17 mouse cellular contexts compared by ENCODE assay signal in genomic region chr10:14703239-14703638, GRCm38 (mm10). TPM values are rescaled to one million over a fixed set of nuclear protein-coding genes. Genes with fewer than 3 reads are reported as not detected.
DNase-seq lines count a peak whose midpoint lies in the region; ATAC-seq lines count a peak whose summit lies in the region.
"Had no signal": no experiment of that assay in that cellular context is flagged by ENCODE, and none has a peak within 500 bp of the region (broad histone marks: within the 10 kb centered on the region; RNA-seq: fewer than 3 reads in every experiment).

No protein-coding gene starts in this region.

- H3K27ac ChIP-seq in forebrain, embryonic 15.5 days (replicated peaks) = peak overlapping the region; percentile 24; the same call in 1 of the 2 replicates
- peak overlapping the region; percentile 89 for H3K27ac ChIP-seq in midbrain, embryonic 10.5 days (replicated peaks)
- 0 out of 2 replicates have a peak overlapping the region, but pooled peaks have one; percentile 54 for H3K27ac ChIP-seq in neural tube, embryonic 15.5 days (replicated peaks)
- H3K27ac ChIP-seq: heart, embryonic 15.5 days; liver, embryonic 14.5 days had no signal

- H3K4me1 ChIP-seq in megakaryocyte, embryonic 14.5 days = peaks cover 19% of the 10 kb centered on the region
- peaks cover 21% of the 10 kb centered on the region for H3K4me1 ChIP-seq in forebrain, embryonic 15.5 days
- peaks cover 33% of the 10 kb centered on the region for H3K4me1 ChIP-seq in midbrain, embryonic 10.5 days
- H3K4me1 ChIP-seq in neural tube, embryonic 15.5 days = peaks cover 17% of the 10 kb centered on the region

- DNase-seq in midbrain, embryonic 10.5 days (ENCODE audit: low spot score) = no peak
- DNase-seq in adrenal gland, postnatal 10 days = no peak
- no peak for DNase-seq in left cerebral cortex, adult 9 months (ENCODE audit: low spot score in 2 of 2)
- no peak for DNase-seq in thymus, postnatal 36 days
- DNase-seq: adrenal gland, postnatal 14 days; cerebellum, adult 9-11 months; gastrocnemius, postnatal 10 days had no signal

- no peaks in the 10 kb centered on the region for H3K27me3 ChIP-seq in megakaryocyte, embryonic 14.5 days (replicated peaks)
- no peaks in the 10 kb centered on the region for H3K27me3 ChIP-seq in forebrain, embryonic 15.5 days
- H3K27me3 ChIP-seq in midbrain, embryonic 10.5 days (ENCODE audit: low read depth, poor library complexity, severe bottlenecking) = no peaks in the 10 kb centered on the region
- no peaks in the 10 kb centered on the region for H3K27me3 ChIP-seq in neural tube, embryonic 15.5 days (replicated peaks)
- H3K27me3 ChIP-seq: heart, embryonic 15.5 days had no signal

- H3K4me2 ChIP-seq in forebrain, embryonic 15.5 days (replicated peaks) = peak overlapping the region; percentile 58
- H3K4me2 ChIP-seq in neural tube, embryonic 15.5 days = peak overlapping the region; percentile 60

- H3K9ac ChIP-seq in forebrain, embryonic 15.5 days (replicated peaks) = no peak overlapping the region
- no peak overlapping the region for H3K9ac ChIP-seq in neural tube, embryonic 15.5 days (replicated peaks)
- H3K9ac ChIP-seq: liver, embryonic 14.5 days had no signal

- ATAC-seq in megakaryocyte, adult 5-6 weeks (ENCODE audit: poor library complexity, severe bottlenecking) = no peak
- ATAC-seq in forebrain, embryonic 15.5 days (replicated peaks) = no peak
- ATAC-seq in neural tube, embryonic 15.5 days (ENCODE audit: low FRiP score) = no peak
- ATAC-seq: intestine, embryonic 16.5 days had no signal

- no peaks in the 10 kb centered on the region for H3K9me3 ChIP-seq in megakaryocyte, embryonic 14.5 days
- no peaks in the 10 kb centered on the region for H3K9me3 ChIP-seq in forebrain, embryonic 15.5 days
- H3K9me3 ChIP-seq in midbrain, embryonic 10.5 days (replicated peaks) = no peaks in the 10 kb centered on the region
- H3K9me3 ChIP-seq in neural tube, embryonic 15.5 days (replicated peaks) = no peaks in the 10 kb centered on the region
- H3K9me3 ChIP-seq: heart, embryonic 15.5 days had no signal

- peaks cover 21% of the 10 kb centered on the region for H3K36me3 ChIP-seq in megakaryocyte, embryonic 14.5 days (replicated peaks; ENCODE audit: low read length)
- 0 out of 2 replicates have a peak, but pooled peaks cover 3% of the 10 kb centered on the region for H3K36me3 ChIP-seq in forebrain, embryonic 15.5 days
- peaks cover 3% of the 10 kb centered on the region; the same call in 1 of the 2 replicates for H3K36me3 ChIP-seq in midbrain, embryonic 10.5 days
- no peaks in the 10 kb centered on the region for H3K36me3 ChIP-seq in neural tube, embryonic 15.5 days
- H3K36me3 ChIP-seq: heart, embryonic 15.5 days had no signal

- peak overlapping the region; percentile 98 for H3K4me3 ChIP-seq in megakaryocyte, embryonic 14.5 days (replicated peaks)
- peak overlapping the region; percentile 11 for H3K4me3 ChIP-seq in forebrain, embryonic 15.5 days
- peak overlapping the region; percentile 87 for H3K4me3 ChIP-seq in midbrain, embryonic 10.5 days
- H3K4me3 ChIP-seq in neural tube, embryonic 15.5 days (replicated peaks) = peak overlapping the region; percentile 89; the same call in 1 of the 2 replicates

- 30% methylated on average over 1 of the region's 1 CpGs for WGBS in forebrain, embryonic 15.5 days
- 27% methylated on average over 1 of the region's 1 CpGs for WGBS in midbrain, embryonic 10.5 days
- WGBS in neural tube, embryonic 15.5 days = 21% methylated on average over 1 of the region's 1 CpGs

RNA-seq across cellular contexts. Expression of gene Vta1, which starts 2.1 kb away (rescaled TPM):
- 12.4 and 15.5 TPM in 2 replicates for polyA plus RNA-seq in megakaryocyte, embryonic 14.5 days (2012; ENCODE audit: insufficient read depth, low replicate concordance)
- 71.7 and 92.2 TPM in 2 replicates for total RNA-seq in megakaryocyte, adult 5-6 weeks (2015)
- total RNA-seq in megakaryocyte, adult 5-6 weeks (2017) = 60.9 and 72.9 TPM in 2 replicates
- polyA plus RNA-seq in forebrain, embryonic 15.5 days (2015; fragmentation: Nextera tagmentation; extraction: Ambion mirVana) = 185 and 187 TPM in 2 replicates
- polyA plus RNA-seq in midbrain, embryonic 10.5 days (2016; fragmentation: Nextera tagmentation; extraction: Ambion mirVana) = 181 and 193 TPM in 2 replicates
- 173 and 187 TPM in 2 replicates for polyA plus RNA-seq in neural tube, embryonic 15.5 days (2015; fragmentation: Nextera tagmentation; extraction: Ambion mirVana)
- 10 to 100 TPM; 47.9 to 51.1 TPM for total RNA-seq in adrenal gland, postnatal 10 days (2021)

RNA-seq across cellular contexts. Expression of gene Nmbr, which starts 2.2 kb away (rescaled TPM):
- polyA plus RNA-seq in megakaryocyte, embryonic 14.5 days (2012; ENCODE audit: insufficient read depth, low replicate concordance) = not detected in 2 replicates
- not detected in 2 replicates for total RNA-seq in megakaryocyte, adult 5-6 weeks (2015)
- 0.73 TPM in 1 of 2 replicates, not detected in the other for total RNA-seq in megakaryocyte, adult 5-6 weeks (2017)
- polyA plus RNA-seq in forebrain, embryonic 15.5 days (2015; fragmentation: Nextera tagmentation; extraction: Ambion mirVana) = 1.3 and 1.4 TPM in 2 replicates
- polyA plus RNA-seq in midbrain, embryonic 10.5 days (2016; fragmentation: Nextera tagmentation; extraction: Ambion mirVana) = 0.51 and 0.72 TPM in 2 replicates
- 2.8 and 3.4 TPM in 2 replicates for polyA plus RNA-seq in neural tube, embryonic 15.5 days (2015; fragmentation: Nextera tagmentation; extraction: Ambion mirVana)
- not detected for total RNA-seq in adrenal gland, postnatal 10 days (2021)
- total RNA-seq: adrenal gland, postnatal 14 days had no signal
- polyA plus RNA-seq: intestine, embryonic 16.5 days; large intestine, adult 2 months; small intestine, adult 2 months had no signal

RNA-seq across cellular contexts. Expression of gene Gje1, which starts 14.8 kb away (rescaled TPM):
- 3.1 TPM in 1 of 2 replicates, not detected in the other for polyA plus RNA-seq in megakaryocyte, embryonic 14.5 days (2012; ENCODE audit: insufficient read depth, low replicate concordance)
- not detected in 2 replicates for total RNA-seq in megakaryocyte, adult 5-6 weeks (2015)
- total RNA-seq in megakaryocyte, adult 5-6 weeks (2017) = not detected in 2 replicates
- not detected in 2 replicates for polyA plus RNA-seq in forebrain, embryonic 15.5 days (2015; fragmentation: Nextera tagmentation; extraction: Ambion mirVana)
- not detected in 2 replicates for polyA plus RNA-seq in midbrain, embryonic 10.5 days (2016; fragmentation: Nextera tagmentation; extraction: Ambion mirVana)
- not detected in 2 replicates for polyA plus RNA-seq in neural tube, embryonic 15.5 days (2015; fragmentation: Nextera tagmentation; extraction: Ambion mirVana)
- total RNA-seq in adrenal gland, postnatal 10 days (2021) = not detected
- total RNA-seq: adrenal gland, postnatal 14 days; gastrocnemius, postnatal 10 days; left cerebral cortex, postnatal 10 days had no signal
- polyA plus RNA-seq: heart, embryonic 15.5 days; intestine, embryonic 16.5 days; large intestine, adult 2 months; liver, embryonic 14.5 days; small intestine, adult 2 months had no signal

Comparison
In these comparisons a context has a peak if more than half of its experiments do, and no peak if none do; other contexts are left out.
1. H3K4me3 ChIP-seq: peak in every context shown above with its lines; median percentile 98 in megakaryocyte, embryonic 14.5 days; 89 in neural tube, embryonic 15.5 days; 87 in midbrain, embryonic 10.5 days; 11 in forebrain, embryonic 15.5 days.
2. H3K27ac ChIP-seq: peak in every context shown above with its lines; median percentile 89 in midbrain, embryonic 10.5 days; 54 in neural tube, embryonic 15.5 days; 24 in forebrain, embryonic 15.5 days.
3. RNA of gene Vta1, which starts 2.1 kb away (polyA plus RNA-seq): 173 to 187 TPM in neural tube, embryonic 15.5 days, 185 to 187 TPM in forebrain, embryonic 15.5 days and 181 to 193 TPM in midbrain, embryonic 10.5 days; 12.4 to 15.5 TPM in megakaryocyte, embryonic 14.5 days; every median in the first group is over 10 times any median in the second.